Mouse (Mus musculus) erythroblast, embryonic 14.5 days (primary cell): Measurements from ENCODE around the gene Ppfia1.

ENCODE experiments used
- GATA1 ChIP-seq: IDR thresholded peaks from 2 replicates; pipeline ENCODE4 v1.6.1; 2012; ENCODE audit warnings: low read length, inconsistent platforms, mixed read lengths
- TAL1 ChIP-seq: IDR thresholded peaks from 3 replicates; pipeline ENCODE4 v1.6.1; 2012; ENCODE audit warnings: low read length, inconsistent platforms, mixed read lengths

GRCm38 (mm10) chr7:144469181-144469641 is 84.3 kb downstream of the Ppfia1 start:
- no peak for TF ChIP-seq GATA1
- TF ChIP-seq TAL1, result no peak
